Mouse (Mus musculus) MEL (cell line): ENCODE data around the gene Mical3.

Source experiments
- CHD2 ChIP-seq: IDR thresholded peaks from 2 replicates; pipeline ENCODE4 v1.6.1; 2011; ENCODE audit warnings: low read length, improper control_type of control experiment
- CTCF ChIP-seq, 3 experiments: IDR thresholded peaks in 2 of 3; conservative IDR thresholded peaks in 1 of 3; 2 replicates each; pipeline ENCODE4 v1.5.1; 2011 to 2012; ENCODE audit warnings: low read length in 3 of 3, low read depth in 2 of 3, mild to moderate bottlenecking in 2 of 3, improper control_type of control experiment in 1 of 3, inconsistent platforms in 1 of 3, mixed read lengths in 1 of 3, moderate library complexity in 1 of 3; ENCODE audit not compliant: control insufficient read depth in 1 of 3, insufficient read depth in 1 of 3, poor library complexity in 1 of 3, severe bottlenecking in 1 of 3
- EP300 ChIP-seq, 2 experiments: IDR thresholded peaks; 2 replicates each; pipeline ENCODE4 v1.6.1; 2011; ENCODE audit warnings: improper control_type of control experiment in 2 of 2, low read length in 2 of 2, low read depth in 1 of 2, mild to moderate bottlenecking in 1 of 2
- GATA1 ChIP-seq: IDR thresholded peaks from 2 replicates; pipeline ENCODE4 v1.6.1; 2011; ENCODE audit warnings: low read depth, low read length, improper control_type of control experiment
- JUND ChIP-seq: IDR thresholded peaks from 2 replicates; pipeline ENCODE4 v1.6.1; 2011; ENCODE audit warnings: low read depth, mild to moderate bottlenecking, improper control_type of control experiment, low read length
- MAX ChIP-seq: IDR thresholded peaks from 2 replicates; pipeline ENCODE4 v1.6.1; 2011; ENCODE audit warnings: low read length, improper control_type of control experiment
- MAZ ChIP-seq: IDR thresholded peaks from 2 replicates; pipeline ENCODE4 v1.6.1; 2012; ENCODE audit warnings: low read depth, mild to moderate bottlenecking, inconsistent platforms, low read length, improper control_type of control experiment
- MEF2A ChIP-seq: IDR thresholded peaks from 2 replicates; pipeline ENCODE4 v1.6.1; 2014; ENCODE audit warnings: low read depth, mild to moderate bottlenecking, inconsistent platforms, low read length, improper control_type of control experiment; ENCODE audit not compliant: poor library complexity, insufficient replicate concordance, severe bottlenecking; ENCODE audit errors: extremely low read depth
- MYC ChIP-seq: IDR thresholded peaks from 2 replicates; pipeline ENCODE4 v1.6.1; 2011; ENCODE audit warnings: low read depth, mild to moderate bottlenecking, low read length, improper control_type of control experiment, moderate library complexity
- POLR2A ChIP-seq, 2 experiments: IDR thresholded peaks; 2 replicates each; pipeline ENCODE4 v1.6.1; 2011 to 2012; ENCODE audit warnings: low read length in 2 of 2, mild to moderate bottlenecking in 2 of 2, control low read depth in 1 of 2, improper control_type of control experiment in 1 of 2, low read depth in 1 of 2, moderate library complexity in 1 of 2; ENCODE audit not compliant: control insufficient read depth in 1 of 2, insufficient read depth in 1 of 2, poor library complexity in 1 of 2
- POLR2AphosphoS2 ChIP-seq: IDR thresholded peaks from 2 replicates; pipeline ENCODE4 v1.6.1; 2011; ENCODE audit warnings: low read length, improper control_type of control experiment
- POLR2AphosphoS5 ChIP-seq: IDR thresholded peaks from 2 replicates; pipeline ENCODE4 v1.6.1; 2012; ENCODE audit warnings: low read depth, borderline replicate concordance, mild to moderate bottlenecking, inconsistent platforms, low read length, moderate library complexity, mixed read lengths
- RAD21 ChIP-seq: IDR thresholded peaks from 2 replicates; pipeline ENCODE4 v1.6.1; 2011; ENCODE audit warnings: mild to moderate bottlenecking, low read depth, low read length, improper control_type of control experiment
- TAL1 ChIP-seq: IDR thresholded peaks from 2 replicates; pipeline ENCODE4 v1.6.1; 2012; ENCODE audit warnings: mild to moderate bottlenecking, inconsistent platforms, low read length, moderate library complexity, mixed read lengths

GRCm38 (mm10) chr6:120943079-120943478, 187.7 kb downstream of the Mical3 start:
- no peak for TF ChIP-seq MAX
- TF ChIP-seq JUND = no peak
- TF ChIP-seq CTCF (IDR thresholded peaks at IDR 0.05 in 2 of 3, conservative IDR thresholded peaks at IDR 0.05 in 1 of 3; ENCODE audit: control insufficient read depth in 1 of 3, insufficient read depth in 1 of 3, low read depth in 2 of 3, low read length in 3 of 3, poor library complexity in 1 of 3, severe bottlenecking in 1 of 3) = no peak
- no peak for TF ChIP-seq MEF2A
- TF ChIP-seq POLR2AphosphoS5 = no peak
- TF ChIP-seq MAZ = no peak
- TF ChIP-seq EP300 (IDR thresholded peaks at IDR 0.05; ENCODE audit: low read depth in 1 of 2, low read length in 2 of 2) = no peak
- TF ChIP-seq MYC = no peak
- no peak for TF ChIP-seq POLR2A (IDR thresholded peaks at IDR 0.05; ENCODE audit: control insufficient read depth in 1 of 2, insufficient read depth in 1 of 2, low read depth in 1 of 2, low read length in 2 of 2, poor library complexity in 1 of 2)
- TF ChIP-seq GATA1 = no peak
- no peak for TF ChIP-seq RAD21
- TF ChIP-seq POLR2AphosphoS2 = no peak
- no peak for TF ChIP-seq CHD2
- TF ChIP-seq TAL1 = no peak
